Mouse (Mus musculus) liver, adult 2 months (tissue): ENCODE data around the gene Akap9. TPM values are rescaled to one million over a fixed set of nuclear protein-coding genes. Genes with fewer than 3 reads are reported as not detected.

ENCODE experiments used
- DNase-seq: peaks from one replicate; pipeline ENCODE4 v3.0.0-alpha.2; 2011; ENCODE audit warnings: low read depth, low spot score; ENCODE audit errors: extremely low read depth
- H3K27ac ChIP-seq: fragments of 200-500 bp; replicated peaks from 2 replicates; pipeline ENCODE4 v1.5.1; 2012; ENCODE audit warnings: low read depth, mild to moderate bottlenecking, control low read depth, inconsistent platforms, low read length; ENCODE audit not compliant: insufficient read depth
- H3K27me3 ChIP-seq: fragments of 200-500 bp; 2 replicates; pipeline ENCODE4 v1.6.1; 2012; ENCODE audit warnings: mild to moderate bottlenecking, moderate library complexity, low read length, inconsistent platforms; ENCODE audit not compliant: control insufficient read depth, insufficient read depth
- H3K36me3 ChIP-seq: fragments of 200-500 bp; 2 replicates; pipeline ENCODE4 v1.6.1; 2012; ENCODE audit warnings: low read length, inconsistent platforms; ENCODE audit not compliant: control insufficient read depth, insufficient read depth
- H3K4me1 ChIP-seq: fragments of 200-500 bp; 2 replicates; pipeline ENCODE4 v1.6.1; 2011; ENCODE audit warnings: low read length; ENCODE audit not compliant: control insufficient read depth, insufficient read depth
- H3K4me3 ChIP-seq: fragments of 200-500 bp; 2 replicates; pipeline ENCODE4 v1.5.1; 2011; ENCODE audit warnings: low read depth, mild to moderate bottlenecking, control low read depth, low read length, moderate library complexity; ENCODE audit not compliant: insufficient read depth
- H3K79me2 ChIP-seq: fragments of 200-500 bp; 2 replicates; pipeline ENCODE4 v1.6.1; 2012; ENCODE audit warnings: inconsistent platforms, mild to moderate bottlenecking, low read length, moderate library complexity; ENCODE audit not compliant: control insufficient read depth, insufficient read depth
- H3K9ac ChIP-seq: fragments of 200-500 bp; 2 replicates; pipeline ENCODE4 v1.6.1; 2012; ENCODE audit warnings: low read depth, mild to moderate bottlenecking, control low read depth, inconsistent platforms, low read length
- CTCF ChIP-seq: fragments of 200-500 bp; IDR thresholded peaks from 2 replicates; pipeline ENCODE4 v1.5.1; 2011; ENCODE audit warnings: low read depth, low read length, control low read depth
- POLR2A ChIP-seq: fragments of 200-500 bp; IDR thresholded peaks from 2 replicates; pipeline ENCODE4 v1.6.1; 2011; ENCODE audit warnings: low read length, control low read depth; ENCODE audit not compliant: insufficient read depth; ENCODE audit errors: extremely low read depth
- WGBS: fragments of 180-500 bp; shearing (Covaris S2); methylation state at CpG from one replicate; pipeline ENCODE4 v1.1.7; 2018; 5-methylcytosine and 5-hydroxymethylcytosine counted together
- polyA plus RNA-seq: library from polyadenylated mRNA; depleted of rRNA; stranded (reverse); fragments of >200 nt; gene quantifications from 2 replicates; pipeline ENCODE4 v1.2.3, GENCODE M21; 2012
- total RNA-seq: library from RNA; depleted of rRNA; stranded (reverse); fragments of >200 nt; gene quantifications from 2 replicates; pipeline ENCODE4 v1.2.3, GENCODE M21; 2014

Akap9 gene
- total and polyA plus RNA-seq, 2 experiments: 4.7 to 45.9 TPM

GRCm38 (mm10) chr5:4086309-4086708 lies 158.5 kb downstream of the Akap9 start:
- no peaks in the 10 kb centered on the region for H3K27me3 ChIP-seq
- no peak overlapping the region for H3K27ac ChIP-seq
- H3K4me1 ChIP-seq: peaks cover 22% of the 10 kb centered on the region
- H3K4me3 ChIP-seq: no peak overlapping the region
- WGBS: 93% methylated on average over 4 of the region's 4 CpGs
- H3K36me3 ChIP-seq: peaks cover 57% of the 10 kb centered on the region
- TF ChIP-seq POLR2A (no peak), CTCF (no peak)
- DNase-seq: peak; percentile 40
- H3K9ac ChIP-seq: no peak overlapping the region
- peaks cover 10% of the 10 kb centered on the region; the same call in 1 of the 2 replicates for H3K79me2 ChIP-seq

GRCm38 (mm10) chr5:4088190-4088589 lies 160.3 kb downstream of the Akap9 start:
- TF ChIP-seq POLR2A: no peak
- TF ChIP-seq CTCF: no peak
- H3K27ac ChIP-seq: no peak overlapping the region
- H3K27me3 ChIP-seq: no peaks in the 10 kb centered on the region
- H3K79me2 ChIP-seq: peaks cover 13% of the 10 kb centered on the region; the same call in 1 of the 2 replicates
- H3K36me3 ChIP-seq: peaks cover 54% of the 10 kb centered on the region
- peaks cover 15% of the 10 kb centered on the region for H3K4me1 ChIP-seq
- no peak overlapping the region for H3K4me3 ChIP-seq
- WGBS: 86% methylated on average over 5 of the region's 5 CpGs
- no peak for DNase-seq
- no peak overlapping the region for H3K9ac ChIP-seq

GRCm38 (mm10) chr5:4094471-4094870 lies 166.6 kb downstream of the Akap9 start:
- H3K36me3 ChIP-seq: peaks cover 38% of the 10 kb centered on the region
- H3K4me3 ChIP-seq: no peak overlapping the region
- peaks cover 5% of the 10 kb centered on the region; the same call in 1 of the 2 replicates for H3K79me2 ChIP-seq
- TF ChIP-seq POLR2A (no peak), CTCF (no peak)
- H3K9ac ChIP-seq: no peak overlapping the region
- DNase-seq: peak; percentile 43
- H3K27me3 ChIP-seq: no peaks in the 10 kb centered on the region
- H3K27ac ChIP-seq: no peak overlapping the region
- H3K4me1 ChIP-seq: peaks cover 5% of the 10 kb centered on the region
- WGBS: 60% methylated on average over 5 of the region's 5 CpGs

GRCm38 (mm10) chr5:4101031-4101430 lies 173.2 kb downstream of the Akap9 start:
- H3K36me3 ChIP-seq: peaks cover 33% of the 10 kb centered on the region
- DNase-seq: no peak
- H3K27me3 ChIP-seq: no peaks in the 10 kb centered on the region
- no peak overlapping the region for H3K9ac ChIP-seq
- H3K27ac ChIP-seq: no peak overlapping the region
- WGBS: 74% methylated on average over 4 of the region's 4 CpGs
- peaks cover 4% of the 10 kb centered on the region; the same call in 1 of the 2 replicates for H3K79me2 ChIP-seq
- H3K4me3 ChIP-seq: no peak overlapping the region
- H3K4me1 ChIP-seq: peaks cover 8% of the 10 kb centered on the region; the same call in 1 of the 2 replicates
- TF ChIP-seq POLR2A: no peak
- no peak for TF ChIP-seq CTCF

GRCm38 (mm10) chr5:4101770-4102169 lies 173.9 kb downstream of the Akap9 start:
- no peak for DNase-seq
- no peaks in the 10 kb centered on the region for H3K27me3 ChIP-seq
- H3K27ac ChIP-seq: no peak overlapping the region
- no peak overlapping the region for H3K9ac ChIP-seq
- no peak overlapping the region for H3K4me3 ChIP-seq
- WGBS: 94% methylated on average over 2 of the region's 2 CpGs
- no peak for TF ChIP-seq POLR2A
- peak; percentile 26 for TF ChIP-seq CTCF
- H3K4me1 ChIP-seq: peaks cover 8% of the 10 kb centered on the region; the same call in 1 of the 2 replicates
- H3K36me3 ChIP-seq: peaks cover 33% of the 10 kb centered on the region
- H3K79me2 ChIP-seq: peaks cover 4% of the 10 kb centered on the region; the same call in 1 of the 2 replicates

- Histone ChIP-seq H3K27ac (peak overlapping the region; percentile 78), H3K4me1 (peaks cover 8% of the 10 kb centered on the region; the same call in 1 of the 2 replicates), H3K79me2 (peaks cover 4% of the 10 kb centered on the region; the same call in 1 of the 2 replicates), H3K9ac (peak overlapping the region; percentile 86), H3K36me3 (peaks cover 31% of the 10 kb centered on the region), H3K4me3 (peak overlapping the region; percentile 87), H3K27me3 (no peaks in the 10 kb centered on the region)
- peak; percentile 33 for DNase-seq
- 2% methylated on average over 41 of the region's 41 CpGs for WGBS
- no peak for TF ChIP-seq CTCF
- TF ChIP-seq POLR2A: no peak
Measured at GRCm38 (mm10) chr5:4103626-4104340, 175.9 kb downstream of the Akap9 start.
